18 mouse cellular contexts compared by ENCODE assay signal in the genomic region with DNA sequence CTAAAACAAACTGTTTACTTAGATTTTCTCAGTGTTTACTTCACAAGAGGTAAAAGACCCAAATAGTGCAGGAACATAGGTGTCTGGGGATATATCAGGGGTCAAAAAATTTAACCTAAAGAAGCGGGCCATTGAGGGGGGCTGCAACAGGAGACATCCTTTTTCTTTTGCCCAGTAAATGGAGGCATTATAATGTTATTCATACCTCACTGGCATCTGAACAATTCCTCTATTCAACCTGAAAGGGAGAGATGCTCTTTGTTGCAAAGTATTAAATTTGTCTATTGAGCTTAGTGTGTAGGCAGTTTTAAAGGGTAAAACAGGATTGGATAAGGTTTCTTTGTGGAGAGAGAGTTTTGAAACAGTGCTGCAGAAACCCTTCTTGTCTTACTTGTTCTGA.
"Had no signal": no experiment of that assay in that cellular context is flagged by ENCODE, and none has a peak within 500 bp of the region (broad histone marks: within the 10 kb centered on the region; RNA-seq: fewer than 3 reads in every experiment).

No protein-coding gene starts in this region.

- H3K4me3 ChIP-seq: liver, embryonic 13.5 days; liver, embryonic 15.5 days; lung, embryonic 15.5 days; megakaryocyte, embryonic 14.5 days; midbrain, embryonic 15.5 days; neural tube, embryonic 12.5 days; stomach, embryonic 15.5 days had no signal

- ATAC-seq: liver, postnatal 0 days; lung, postnatal 0 days; midbrain, embryonic 15.5 days had no signal

- H3K4me2 ChIP-seq: liver, embryonic 13.5 days; liver, embryonic 15.5 days; lung, embryonic 15.5 days; midbrain, embryonic 15.5 days; neural tube, embryonic 12.5 days; stomach, embryonic 15.5 days had no signal

- H3K4me1 ChIP-seq: liver, embryonic 13.5 days; liver, embryonic 15.5 days; lung, embryonic 15.5 days; megakaryocyte, embryonic 14.5 days; midbrain, embryonic 15.5 days; neural tube, embryonic 12.5 days; stomach, embryonic 15.5 days had no signal

- H3K27ac ChIP-seq: liver, embryonic 13.5 days; liver, embryonic 15.5 days; lung, embryonic 15.5 days; macrophage; midbrain, embryonic 15.5 days; neural tube, embryonic 12.5 days; stomach, embryonic 15.5 days; stomach, postnatal 0 days had no signal

- H3K9ac ChIP-seq: liver, embryonic 13.5 days; liver, embryonic 15.5 days; liver, postnatal 0 days; lung, embryonic 15.5 days; midbrain, embryonic 15.5 days; neural tube, embryonic 12.5 days; stomach, embryonic 15.5 days had no signal

- DNase-seq: liver, embryonic 13.5 days; liver, postnatal 0 days; lung, adult 2 months; lung, postnatal 14 days; lung, postnatal 36 days; right cerebral cortex, postnatal 14 days; thymus, adult 2 months; thymus, postnatal 25 days; thymus, postnatal 4 days had no signal

- H3K9me3 ChIP-seq: liver, embryonic 13.5 days; liver, embryonic 15.5 days; lung, embryonic 15.5 days; megakaryocyte, embryonic 14.5 days; midbrain, embryonic 15.5 days; neural tube, embryonic 12.5 days; stomach, embryonic 15.5 days had no signal

- H3K27me3 ChIP-seq: liver, embryonic 13.5 days; liver, embryonic 15.5 days; lung, embryonic 15.5 days; megakaryocyte, embryonic 14.5 days; midbrain, embryonic 15.5 days; neural tube, embryonic 12.5 days; stomach, embryonic 15.5 days had no signal

- H3K36me3 ChIP-seq: liver, embryonic 13.5 days; liver, embryonic 15.5 days; lung, embryonic 15.5 days; midbrain, embryonic 15.5 days; neural tube, embryonic 12.5 days; stomach, embryonic 15.5 days had no signal
